Mouse (Mus musculus): ENCODE results near the gene Nav2. TPM values are rescaled to one million over a fixed set of nuclear protein-coding genes. Genes with fewer than 3 reads are reported as not detected.

The Nav2 gene
- total RNA-seq, 2 experiments from 2014 or later = 200 to 220 TPM

DNA sequence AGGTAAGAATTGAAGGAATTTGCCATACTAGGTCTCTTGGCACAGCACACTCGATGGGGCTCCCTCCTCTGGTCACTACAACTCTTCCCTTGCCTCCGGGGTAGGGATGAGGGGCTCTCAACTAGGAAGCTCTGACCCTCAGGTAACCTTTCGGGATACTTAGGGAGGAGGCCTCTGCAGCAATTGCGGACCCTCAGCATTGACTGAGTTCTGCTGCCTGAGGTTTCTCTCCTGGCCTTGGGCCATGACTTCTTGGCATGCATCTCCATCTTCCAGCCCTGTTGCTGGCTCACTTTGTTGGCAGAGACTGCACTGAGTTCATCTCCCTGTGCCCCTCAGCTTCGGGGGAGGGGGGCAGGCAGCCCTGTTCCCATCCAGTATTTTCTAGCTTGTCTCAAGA lies 650.4 kb downstream of the Nav2 start:
- DNase-seq = peak; percentile 76
- intact Hi-C loops (cut with DNase I) = no loop called here

DNA sequence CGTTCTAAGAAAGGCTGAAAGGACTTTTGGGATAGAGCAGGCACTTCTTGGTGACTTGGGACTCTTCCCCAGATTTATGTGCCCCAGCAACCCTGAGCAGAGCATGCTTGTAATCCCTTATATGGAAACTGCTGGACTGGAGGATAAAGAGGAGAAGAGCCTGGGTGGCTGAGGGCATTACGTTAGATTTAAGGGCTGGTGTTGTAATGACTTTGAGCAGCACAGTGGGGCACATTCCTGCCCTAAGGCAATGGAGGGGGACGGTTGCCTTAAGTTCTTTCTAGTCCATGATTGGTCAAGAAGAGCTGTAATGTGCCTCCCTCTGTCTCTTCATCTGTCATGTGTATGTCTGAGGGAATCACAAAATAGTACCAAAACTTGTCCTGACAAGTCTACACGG lies 651.5 kb downstream of the Nav2 start:
- intact Hi-C loops (cut with DNase I) = no loop called here
- no peak for DNase-seq

DNA sequence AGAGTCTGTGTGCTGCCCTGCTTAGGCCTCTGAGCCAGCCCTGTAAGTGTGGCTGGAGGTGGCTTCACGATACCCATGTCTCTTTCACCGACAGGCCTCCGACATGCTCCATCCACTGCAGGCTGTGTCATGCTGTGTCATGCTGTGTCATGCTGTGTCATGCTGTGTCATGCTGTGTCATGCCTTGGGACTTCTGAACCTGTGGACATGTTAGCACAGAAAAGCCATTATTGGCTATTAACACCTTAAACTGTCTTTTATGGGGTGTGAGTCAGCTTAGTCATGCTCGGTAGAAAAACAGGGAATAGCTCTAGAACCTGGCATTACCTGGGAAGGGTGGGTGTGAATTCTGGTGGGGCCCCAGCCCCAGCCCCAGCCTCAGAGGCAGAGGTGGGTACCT lies 653.9 kb downstream of the Nav2 start:
- DNase-seq = no peak
- intact Hi-C loops (cut with DNase I) = no loop called here

DNA sequence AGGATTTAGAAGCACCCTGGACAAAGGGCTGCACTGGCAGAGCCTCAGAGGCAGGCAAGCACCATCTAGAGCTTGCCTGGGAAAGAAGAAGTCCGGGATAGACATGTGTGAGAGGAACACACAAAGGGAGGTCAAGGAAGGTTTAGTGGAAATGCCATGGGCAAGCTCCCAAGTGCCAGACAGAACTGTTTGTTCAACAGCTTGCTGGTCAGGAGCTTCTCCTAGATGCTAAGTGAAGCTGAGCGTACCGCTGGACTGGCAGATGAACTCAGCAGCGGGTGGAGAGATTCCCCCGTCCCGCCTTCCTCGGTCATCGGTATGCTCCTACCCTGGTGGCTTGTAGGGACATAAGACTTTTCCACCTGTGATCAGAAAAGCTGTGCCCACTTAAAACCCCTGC lies 654.3 kb downstream of the Nav2 start:
- DNase-seq = peak; percentile 30
- intact Hi-C loops (cut with DNase I) = no loop called here

DNA sequence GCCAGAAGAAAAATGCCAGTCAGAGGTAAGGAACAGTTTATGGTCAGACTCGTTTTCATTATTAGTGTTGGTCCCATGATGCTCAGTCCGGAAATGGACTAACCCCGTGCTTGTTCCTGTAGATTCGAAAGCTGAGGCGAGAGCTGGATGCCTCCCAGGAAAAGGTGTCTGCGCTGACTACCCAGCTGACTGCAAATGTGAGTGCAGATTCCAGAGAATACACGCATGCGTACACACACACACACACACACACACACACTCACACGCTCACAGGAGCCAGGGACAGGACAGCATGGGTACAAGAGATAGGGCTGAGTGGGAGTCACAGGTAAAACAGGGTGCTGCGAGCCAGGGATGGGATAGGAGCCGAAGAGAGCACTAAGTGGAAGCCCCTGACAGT lies 656.6 kb downstream of the Nav2 start:
- no peak for DNase-seq
- intact Hi-C loops (cut with DNase I) = no loop called here

DNA sequence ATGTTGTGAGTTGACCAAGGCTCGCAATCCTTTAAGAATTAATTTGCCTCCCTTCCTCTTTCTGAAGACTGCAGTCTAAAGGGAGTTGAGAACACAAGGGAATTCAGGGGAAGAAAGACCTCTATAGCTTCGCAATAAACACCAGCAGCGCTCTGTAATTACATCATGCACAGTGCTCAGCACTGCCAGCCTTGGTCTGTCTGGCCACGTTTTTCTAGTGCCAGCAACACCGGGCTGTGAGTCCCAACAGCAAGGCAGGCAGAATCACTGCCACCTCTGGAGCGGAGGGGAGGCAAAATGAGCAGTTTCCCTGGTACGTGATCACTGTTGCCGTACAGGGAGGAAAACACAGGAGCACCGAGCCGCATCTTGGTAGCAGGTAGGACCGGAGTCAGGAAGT lies 657.3 kb downstream of the Nav2 start:
- DNase-seq = no peak
- intact Hi-C loops (cut with DNase I) = no loop called here

DNA sequence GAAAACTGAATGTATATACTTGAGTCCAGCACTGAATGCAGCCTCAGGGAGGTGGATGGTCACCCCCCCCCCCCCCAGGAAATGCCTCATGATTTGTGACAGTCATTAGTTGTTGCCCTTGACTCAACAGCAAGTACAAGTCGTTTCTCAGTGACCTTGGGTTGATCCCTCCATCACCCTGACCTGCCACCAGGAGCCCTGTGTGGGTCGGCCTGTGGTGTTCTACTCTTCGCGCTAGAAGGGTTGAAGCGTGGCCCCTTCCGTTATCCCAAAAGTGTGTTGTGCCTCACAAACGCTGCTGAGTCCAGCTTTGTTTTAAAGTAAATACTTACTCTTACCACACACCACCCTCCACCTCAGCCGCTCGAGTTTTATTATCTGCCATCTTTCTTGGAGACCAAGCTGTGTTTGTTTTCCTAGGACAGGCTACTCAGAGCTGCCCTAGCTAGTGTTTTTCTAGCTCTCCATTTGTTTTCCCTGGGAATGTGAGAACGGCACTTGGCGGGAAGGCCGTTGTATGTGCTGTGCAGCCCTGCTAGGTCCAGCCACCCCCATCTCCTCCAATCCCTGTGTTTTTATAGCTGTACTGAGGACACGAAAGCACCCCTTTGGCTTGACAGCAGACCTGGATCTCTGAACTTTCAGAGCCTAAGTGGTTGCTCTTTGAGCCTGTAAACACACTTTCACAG lies 659.0 kb downstream of the Nav2 start:
- intact Hi-C loops (cut with DNase I) = no loop called here
- no peak for DNase-seq

DNA sequence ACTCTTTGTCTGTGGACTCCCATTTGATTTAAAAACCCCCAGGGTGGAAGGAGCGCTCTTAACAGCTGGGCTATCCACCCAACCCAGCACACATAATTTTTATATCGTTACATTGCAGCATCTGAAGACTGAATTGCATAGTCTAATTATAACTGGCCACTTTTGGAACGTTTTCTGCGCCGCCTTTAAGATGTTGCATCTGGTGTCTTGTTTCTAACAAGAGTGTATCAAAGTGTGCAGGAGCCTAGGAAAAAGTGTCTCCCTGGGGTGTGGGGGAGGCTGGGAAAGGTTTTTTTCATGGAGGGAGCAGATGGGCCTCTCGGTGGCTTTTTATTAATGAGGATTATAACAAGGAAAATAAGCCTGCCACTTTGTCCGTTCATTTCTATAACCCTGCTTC lies 661.1 kb downstream of the Nav2 start:
- DNase-seq = no peak

DNA sequence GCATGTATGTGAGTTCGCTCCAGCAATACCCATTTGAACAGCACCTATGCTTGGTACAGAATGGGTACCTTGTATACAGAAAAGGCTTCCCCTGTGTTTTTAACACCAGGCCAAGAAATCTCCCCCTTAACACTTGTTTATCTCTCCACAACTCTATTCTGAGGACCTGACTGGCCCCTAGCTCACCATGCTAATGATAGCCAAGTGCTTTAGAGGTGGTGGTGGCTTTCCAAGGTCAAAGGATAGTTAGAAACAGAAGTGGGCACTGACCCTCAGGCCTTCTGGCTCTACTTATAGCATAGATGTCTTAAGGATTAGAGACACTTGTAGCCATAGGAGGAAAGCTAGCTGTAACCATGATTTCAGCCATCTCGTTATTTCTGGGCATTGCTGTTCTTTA lies 663.1 kb downstream of the Nav2 start:
- DNase-seq = no peak
- intact Hi-C loops (cut with DNase I) = no loop called here

More for the DNA sequence above, 661.1 kb downstream of the Nav2 start:
- intact Hi-C loops (cut with DNase I) = no loop called here

DNA sequence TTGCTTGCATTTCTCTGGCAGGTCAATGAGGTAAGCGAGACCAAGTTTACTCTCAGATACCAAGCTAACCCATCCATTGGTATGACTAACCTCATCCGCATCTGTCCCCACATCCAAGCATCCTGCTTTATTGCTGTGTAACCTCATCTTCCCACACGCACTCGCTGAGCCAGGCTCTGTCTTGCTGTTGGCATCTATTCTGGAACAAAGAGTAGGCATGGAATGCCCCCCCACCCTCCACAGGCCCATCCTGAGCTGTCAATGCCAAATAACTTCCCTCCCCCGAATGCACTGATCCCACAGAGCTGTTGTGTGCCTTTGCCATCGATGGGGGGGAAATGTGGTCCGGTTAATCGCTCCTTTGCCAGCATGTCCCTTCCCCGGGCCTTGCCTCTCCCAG lies 666.7 kb downstream of the Nav2 start:
- intact Hi-C loops (cut with DNase I) = no loop called here
- DNase-seq = no peak

DNA sequence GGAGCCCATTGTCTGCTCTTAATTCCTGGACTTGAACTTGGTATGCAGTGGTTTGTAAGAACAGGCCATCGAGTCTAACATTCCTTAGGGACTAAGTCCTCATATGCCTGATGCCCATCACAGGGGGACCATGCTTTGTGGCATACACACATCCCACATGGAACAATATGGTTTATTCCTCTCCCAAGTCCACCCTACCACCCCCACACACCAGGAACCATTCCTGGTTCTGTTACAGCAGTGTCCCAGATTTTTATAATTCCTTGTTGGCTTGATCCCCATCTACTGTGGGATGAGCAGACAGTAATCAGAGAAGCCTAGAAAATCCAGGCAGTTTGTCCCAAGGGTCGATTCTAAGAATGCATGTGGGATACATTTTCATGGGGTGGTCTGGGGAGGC lies 668.6 kb downstream of the Nav2 start:
- intact Hi-C loops (cut with DNase I) = no loop called here
- DNase-seq = no peak

DNA sequence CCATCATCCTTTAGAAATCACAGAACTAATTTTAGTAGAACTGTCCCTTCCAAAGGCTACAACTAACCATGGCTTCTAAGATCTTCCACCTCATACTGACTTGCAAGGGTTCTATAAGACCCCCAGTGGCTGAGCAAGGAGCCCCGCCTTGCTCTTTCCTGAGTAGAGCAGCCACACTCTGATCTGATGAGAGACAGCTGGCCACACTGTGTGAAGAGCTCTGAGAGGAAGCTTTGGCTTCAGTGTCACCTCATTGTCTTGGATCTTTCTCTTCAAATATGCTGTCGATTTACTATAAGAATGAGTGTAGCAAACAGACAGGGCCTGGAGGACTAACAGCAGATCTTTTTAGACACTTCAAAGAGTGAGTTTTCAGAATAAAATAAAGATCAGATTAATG lies 673.4 kb downstream of the Nav2 start:
- intact Hi-C loops (cut with DNase I) = no loop called here
- no peak for DNase-seq

DNA sequence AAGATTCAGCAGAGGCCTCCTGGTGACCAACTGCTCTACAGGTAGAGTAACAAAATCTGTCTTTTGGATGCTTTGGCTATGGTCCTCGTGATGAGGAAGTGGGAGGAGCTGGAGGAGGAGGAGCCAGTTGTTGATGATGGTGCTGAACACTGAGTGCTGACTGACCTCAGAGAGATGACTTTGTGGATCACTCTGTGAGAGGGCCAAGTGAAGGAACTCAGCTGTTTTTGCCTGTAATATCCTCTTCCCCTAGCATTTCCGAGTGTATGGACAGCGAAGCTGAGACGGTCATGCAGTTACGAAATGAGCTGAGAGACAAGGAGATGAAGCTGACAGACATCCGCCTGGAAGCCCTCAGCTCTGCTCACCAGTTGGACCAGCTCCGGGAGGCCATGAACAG lies 674.0 kb downstream of the Nav2 start:
- intact Hi-C loops (cut with DNase I) = no loop called here
- no peak for DNase-seq

DNA sequence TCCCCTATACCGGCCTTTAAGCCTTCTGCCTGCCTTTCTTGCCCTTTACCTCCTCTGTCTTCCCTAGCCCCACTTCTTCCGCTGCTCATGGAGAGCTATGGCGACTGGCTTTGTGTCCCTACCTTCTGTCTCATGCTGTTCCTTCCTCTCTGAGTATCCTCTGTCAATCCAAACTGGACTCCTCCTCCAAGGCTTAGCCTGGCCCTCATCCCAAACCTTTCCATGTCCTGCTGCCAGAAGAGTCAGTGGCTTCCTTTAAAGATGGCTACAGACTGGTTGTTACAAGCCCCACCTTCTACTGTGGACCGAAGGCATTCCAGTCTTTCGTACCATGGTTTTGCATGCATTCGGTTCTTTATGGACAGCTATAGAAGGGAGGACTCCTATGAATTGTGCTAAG lies 674.7 kb downstream of the Nav2 start:
- intact Hi-C loops (cut with DNase I) = no loop called here

DNA sequence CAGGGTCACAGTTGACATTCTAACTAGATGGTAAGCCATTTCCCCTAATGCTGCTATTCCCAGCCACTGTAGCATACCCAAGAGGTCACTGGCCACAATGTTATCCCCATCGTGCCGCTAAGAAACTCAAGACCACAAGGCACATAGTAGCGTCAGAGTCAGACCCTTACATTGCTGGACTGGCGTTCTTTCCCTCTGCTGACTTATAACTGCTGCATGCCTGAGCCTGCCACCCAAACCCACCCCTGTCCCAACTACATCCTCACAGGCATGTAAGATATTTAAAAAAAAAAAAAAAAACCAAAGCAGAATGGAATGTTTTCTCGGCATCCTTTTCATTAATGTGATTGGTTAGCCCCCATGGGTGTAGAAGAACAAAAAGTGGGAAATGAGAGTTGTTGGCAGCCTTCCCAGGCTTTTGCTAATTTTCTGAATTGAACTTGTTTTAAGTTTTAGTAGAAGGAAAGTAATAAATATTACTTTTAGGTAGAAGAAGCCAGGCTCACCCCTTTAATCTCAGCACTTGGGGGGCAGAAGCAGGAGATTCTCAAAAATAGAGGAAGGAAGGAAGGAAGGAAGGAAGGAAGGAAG lies 678.1 kb downstream of the Nav2 start:
- DNase-seq = no peak
- intact Hi-C loops (cut with DNase I) = no loop called here

More for the DNA sequence above, 674.7 kb downstream of the Nav2 start:
- DNase-seq = no peak

DNA sequence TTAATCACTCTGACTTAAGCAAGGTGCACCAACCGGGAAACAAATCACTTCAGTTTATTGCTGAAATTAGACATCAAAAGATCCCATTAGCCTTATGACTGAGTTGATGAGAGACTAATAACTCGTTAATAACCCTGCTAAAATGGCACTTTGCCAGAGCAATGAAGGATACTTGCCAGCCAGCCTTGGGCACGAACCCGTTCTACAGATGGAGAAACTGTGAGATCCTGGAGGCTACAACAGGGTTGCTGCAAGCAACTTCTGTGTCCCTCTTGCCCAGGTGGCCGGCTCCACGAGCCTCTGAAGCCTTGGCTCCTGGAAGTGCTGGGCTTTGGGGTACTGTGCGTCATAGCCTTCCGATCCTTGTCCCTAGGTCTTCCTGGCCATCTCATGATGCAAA lies 681.1 kb downstream of the Nav2 start:
- intact Hi-C loops (cut with DNase I) = no loop called here
- DNase-seq = no peak

DNA sequence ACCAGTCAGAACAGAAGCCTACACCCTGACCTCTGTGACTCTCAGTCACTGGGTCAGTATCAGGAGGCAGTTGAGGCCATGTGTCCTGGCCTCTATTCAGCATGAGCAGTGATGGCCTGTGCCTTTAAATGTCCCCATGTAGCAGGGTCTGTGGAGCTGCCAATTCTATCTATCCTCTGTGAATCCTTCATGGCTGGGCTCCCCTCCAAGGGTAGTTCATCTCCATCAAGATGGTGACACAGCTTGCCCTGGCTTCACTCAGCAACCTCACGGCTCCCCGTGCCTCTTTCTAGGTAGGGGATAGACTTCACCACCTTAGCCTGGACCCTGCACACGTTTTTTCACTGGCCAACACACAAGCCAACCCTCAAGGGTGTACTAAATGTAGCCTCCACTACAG lies 689.3 kb downstream of the Nav2 start:
- no peak for DNase-seq
- intact Hi-C loops (cut with DNase I) = no loop called here

DNA sequence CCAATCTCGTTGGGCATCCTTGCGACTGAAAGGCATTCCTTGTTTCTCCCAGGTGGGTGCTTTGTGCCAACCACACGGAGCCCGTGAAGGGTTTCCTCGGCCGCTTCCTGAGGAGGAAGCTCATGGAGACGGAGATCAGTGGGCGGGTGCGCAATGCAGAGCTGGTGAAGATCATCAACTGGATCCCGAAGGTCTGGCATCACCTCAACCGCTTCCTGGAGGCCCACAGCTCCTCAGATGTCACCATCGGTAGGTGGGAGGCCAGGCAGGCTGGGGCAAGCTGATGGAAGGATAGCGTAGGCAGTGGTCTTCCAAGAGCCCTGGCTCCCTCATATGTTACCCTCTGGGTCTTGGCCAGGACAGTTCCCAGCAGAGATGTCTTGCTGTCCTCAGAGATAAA lies 689.7 kb downstream of the Nav2 start:
- DNase-seq = no peak
- intact Hi-C loops (cut with DNase I) = no loop called here

DNA sequence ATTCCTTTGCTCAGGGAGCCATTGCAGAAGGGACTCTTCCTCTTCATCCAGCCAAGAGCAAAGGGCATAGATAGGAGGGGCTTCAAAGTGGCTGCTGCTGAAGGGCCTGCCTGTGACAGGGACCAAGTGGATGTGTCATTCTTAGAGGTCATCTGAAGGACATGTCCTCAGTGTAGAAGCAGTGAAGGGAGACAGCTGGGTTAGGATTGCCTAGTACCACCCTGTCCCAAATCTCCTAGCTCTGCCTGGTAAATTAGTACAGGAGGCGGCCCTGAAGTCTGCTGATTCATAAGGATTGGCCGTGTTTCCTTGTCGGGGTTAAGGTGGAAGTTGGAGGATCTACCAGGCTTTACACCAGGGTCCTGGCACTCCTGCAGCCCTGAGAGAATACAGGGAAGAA lies 691.4 kb downstream of the Nav2 start:
- intact Hi-C loops (cut with DNase I) = no loop called here

DNA sequence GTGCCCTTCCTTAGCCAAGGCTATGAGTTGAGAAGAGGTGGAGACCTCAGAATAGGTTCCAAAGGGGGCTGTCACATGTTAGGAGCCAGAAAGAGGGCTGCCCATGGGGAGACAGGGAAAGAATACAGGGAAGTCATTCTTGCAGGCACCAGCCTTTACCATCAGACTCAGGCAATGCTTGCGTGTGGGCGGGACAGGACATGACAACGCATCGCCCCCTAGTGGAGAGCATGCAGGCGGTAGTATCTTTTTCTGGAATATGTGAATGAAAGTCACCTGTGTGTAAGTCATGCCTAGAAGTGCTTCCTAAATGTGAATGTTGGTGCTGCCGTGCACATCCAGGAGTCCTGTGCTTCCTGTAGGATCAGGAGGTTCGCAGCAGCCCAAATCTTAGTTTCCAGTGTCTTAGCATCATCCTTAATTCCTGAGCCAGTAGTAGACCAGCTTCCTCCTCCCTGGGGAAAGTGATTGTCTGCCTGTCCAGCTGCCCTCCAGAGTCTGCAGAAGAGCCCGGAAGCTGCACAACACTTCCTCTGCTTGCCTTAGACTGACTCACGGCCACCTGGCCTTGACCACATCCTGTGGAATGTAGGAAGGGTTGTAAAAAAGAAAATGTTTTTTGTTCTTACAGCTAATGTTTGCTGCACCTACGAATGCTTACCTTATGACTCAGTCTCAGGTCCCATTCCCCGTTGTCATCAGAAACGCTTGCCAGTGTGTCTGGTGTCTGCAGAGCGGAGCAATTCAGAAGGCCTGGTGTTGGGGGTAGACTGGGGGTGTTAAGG lies 692.9 kb downstream of the Nav2 start:
- intact Hi-C loops (cut with DNase I) = no loop called here
- peak; percentile 76 for DNase-seq

More for the DNA sequence above, 691.4 kb downstream of the Nav2 start:
- no peak for DNase-seq

DNA sequence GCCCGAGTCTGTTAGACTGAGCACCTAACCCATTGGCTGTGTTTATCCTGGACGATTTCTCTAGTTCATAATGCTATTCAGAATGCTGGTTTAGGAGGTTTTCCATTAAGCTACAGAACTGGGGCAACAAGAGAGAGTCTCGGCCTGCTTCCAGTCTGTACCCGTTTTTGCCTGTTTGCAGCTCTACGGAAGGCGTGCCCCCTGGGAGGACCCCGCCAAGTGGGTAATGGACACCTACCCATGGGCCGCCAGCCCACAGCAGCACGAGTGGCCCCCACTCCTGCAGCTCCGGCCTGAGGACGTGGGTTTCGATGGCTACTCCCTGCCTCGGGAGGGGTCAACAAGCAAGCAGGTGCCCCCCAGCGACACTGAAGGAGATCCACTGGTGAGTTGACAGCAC lies 695.7 kb downstream of the Nav2 start:
- DNase-seq = no peak
- intact Hi-C loops (cut with DNase I) = no loop called here

Measured in left cerebral cortex, postnatal 4 days (tissue).